Mouse (Mus musculus) Patski (cell line): ENCODE measurements at regions not wholly inside any gene's neighbourhood (a gene's known extent, or its start where the extent isn't known, plus 50 kb on each side); places are given as distances from the start of the nearest gene placed in this dataset.

Source experiments
- ATAC-seq: fragments of 100-300 bp; one replicate; pipeline ENCODE4 v1.8.0; 2021
- CTCF ChIA-PET: fragments of 350-600 bp; sonication (Branson Sonifier 250); formaldehyde crosslinking; loops from one replicate; lab custom pipeline; 2022; ENCODE audit warnings: inconsistent platforms; lab: Charles Lee
- POLR2A ChIA-PET: fragments of 350-600 bp; sonication (Branson Sonifier 250); formaldehyde crosslinking; loops from one replicate; lab custom pipeline; 2022; ENCODE audit warnings: antibody characterized with exemption, inconsistent platforms; lab: Charles Lee
- DNase-seq: peaks from one replicate; pipeline ENCODE4 v3.0.0-alpha.2; 2011; ENCODE audit warnings: low read depth, low spot score
- H3K27me3 ChIP-seq: fragments of 371-371 bp; one replicate; pipeline ENCODE4 v1.5.1; 2021
- CTCF ChIP-seq: fragments of 100-300 bp; IDR thresholded peaks from one replicate; pipeline ENCODE4 v1.5.1; 2021
- in situ Hi-C: fragments of 300-500 bp; cut with MboI; formaldehyde crosslinking; loops from 3 replicates; pipeline ENCODE4 v1.11.1; 2018; ENCODE audit warnings: low pct_unique_long_range_greater_than_20kb, mixed read lengths

DNA sequence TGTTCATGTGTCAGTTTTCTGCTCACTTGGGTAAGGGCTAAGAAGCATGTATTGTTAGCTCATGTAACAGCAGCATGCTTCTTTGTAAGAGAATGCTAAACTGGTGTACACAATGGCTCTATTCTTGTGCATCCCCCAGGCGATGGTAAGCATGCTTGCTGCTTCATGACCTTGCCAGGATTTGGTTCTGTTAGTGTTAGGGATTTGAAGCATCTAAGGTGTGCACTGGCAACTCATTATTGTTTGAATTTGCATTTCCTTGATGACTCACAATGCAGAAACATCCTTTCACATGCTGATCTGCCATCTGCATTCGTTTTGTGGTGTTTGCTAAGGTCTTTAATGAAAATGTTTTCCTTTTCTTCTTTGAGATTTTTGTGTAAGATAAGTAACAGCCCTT is 382.8 kb downstream of the Plekhb2 start:
- DNase-seq = no peak
- ChIA-PET POLR2A (no interaction called here), CTCF (interaction anchor here (0.9 to 2.9 kb wide), 2 partner anchors 10 to 153 kb away, joined by 3 to 13 read pairs; no protein-coding TSS in a partner anchor)
- in situ Hi-C loops = no loop called here
- no peaks in the 10 kb centered on the region for H3K27me3 ChIP-seq
- no peak for TF ChIP-seq CTCF
- ATAC-seq = no peak

DNA sequence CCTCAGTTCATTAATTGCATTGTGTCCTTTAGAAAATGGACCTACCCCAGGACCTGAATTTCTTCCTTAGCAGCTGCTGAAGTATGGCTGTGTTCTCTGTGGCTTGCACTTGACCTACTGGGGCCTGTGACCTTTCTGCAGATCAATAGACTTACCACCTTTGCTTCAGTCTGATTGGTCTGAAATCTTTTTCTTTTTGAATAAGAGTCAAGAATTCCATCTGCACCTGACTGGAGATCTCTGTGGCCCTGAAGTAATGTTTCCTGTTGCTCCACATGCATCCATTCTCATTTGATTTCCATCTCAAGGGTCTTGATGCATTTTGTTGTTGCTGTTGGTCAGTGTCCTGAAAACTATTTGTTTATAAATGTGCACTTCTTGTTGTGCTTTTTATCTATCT is 388.4 kb downstream of the Plekhb2 start:
- ATAC-seq = no peak
- peaks cover 5% of the 10 kb centered on the region for H3K27me3 ChIP-seq
- CTCF ChIA-PET = no interaction called here
- POLR2A ChIA-PET = no interaction called here
- in situ Hi-C loops = no loop called here
- DNase-seq = no peak
- no peak for TF ChIP-seq CTCF

GRCm38 (mm10) chr1:35242849-35243248 is 393.1 kb downstream of the Plekhb2 start:
- ChIA-PET CTCF (interaction anchor here (2.5 kb wide), 1 partner anchor 10 kb away, joined by 13 read pairs; no protein-coding TSS in a partner anchor), POLR2A (interaction anchor here (0.6 kb wide), 1 partner anchor 218 kb away, joined by 5 read pairs; no protein-coding TSS in a partner anchor)
- no peak for DNase-seq
- ATAC-seq = no peak
- TF ChIP-seq CTCF = no peak
- in situ Hi-C loops = no loop called here
- peaks cover 5% of the 10 kb centered on the region for H3K27me3 ChIP-seq

DNA sequence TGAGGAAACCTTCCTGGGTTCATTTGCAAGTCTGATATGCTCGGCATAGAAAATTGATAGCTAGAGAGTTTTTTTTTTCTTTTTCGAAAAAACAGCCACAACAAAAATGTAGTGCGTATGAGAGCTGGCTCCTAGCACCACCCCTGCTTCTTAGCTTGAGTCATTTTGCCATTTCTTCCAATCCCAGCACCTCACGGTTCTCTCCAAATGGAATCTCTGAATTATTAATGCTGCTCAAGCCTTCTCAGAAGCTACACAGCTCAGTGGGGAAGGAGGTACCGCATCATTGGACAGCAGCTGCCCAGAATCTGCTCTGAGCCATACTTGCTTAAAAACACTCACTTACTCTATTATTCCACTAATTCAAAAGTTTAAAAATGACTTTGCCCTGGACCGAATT is 393.6 kb downstream of the Plekhb2 start:
- peaks cover 5% of the 10 kb centered on the region for H3K27me3 ChIP-seq
- CTCF ChIA-PET = interaction anchor here (2.5 kb wide), 1 partner anchor 11 kb away, joined by 13 read pairs; no protein-coding TSS in a partner anchor
- POLR2A ChIA-PET = no interaction called here
- TF ChIP-seq CTCF = no peak
- in situ Hi-C loops = no loop called here
- DNase-seq = no peak
- ATAC-seq = no peak

DNA sequence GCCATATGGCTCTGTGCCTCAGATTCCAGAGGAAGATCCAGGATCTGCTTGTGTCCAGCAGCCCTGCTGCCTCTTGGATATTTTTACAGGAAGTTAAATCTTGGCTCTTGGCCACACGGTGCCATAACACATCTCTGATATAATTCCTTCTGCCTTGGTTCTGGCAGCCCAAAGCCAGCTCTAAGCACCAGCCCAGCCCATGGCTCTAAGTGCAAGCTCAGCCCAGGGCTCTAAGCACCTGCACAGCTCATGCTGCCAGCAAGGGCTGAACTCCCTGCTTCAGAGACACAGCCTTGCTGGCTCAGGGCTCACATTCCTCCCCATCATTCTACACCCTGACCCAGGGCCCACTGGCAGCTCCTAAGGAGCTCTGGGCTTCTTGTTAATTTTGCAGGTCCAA is 415.3 kb downstream of the Plekhb2 start:
- CTCF ChIA-PET = no interaction called here
- H3K27me3 ChIP-seq = no peaks in the 10 kb centered on the region
- in situ Hi-C loops = loop anchor here (10.0 kb wide), 1 partner anchor 230 kb away; no protein-coding TSS in a partner anchor
- POLR2A ChIA-PET = no interaction called here
- DNase-seq (no peak), ATAC-seq (no peak)
- no peak for TF ChIP-seq CTCF

DNA sequence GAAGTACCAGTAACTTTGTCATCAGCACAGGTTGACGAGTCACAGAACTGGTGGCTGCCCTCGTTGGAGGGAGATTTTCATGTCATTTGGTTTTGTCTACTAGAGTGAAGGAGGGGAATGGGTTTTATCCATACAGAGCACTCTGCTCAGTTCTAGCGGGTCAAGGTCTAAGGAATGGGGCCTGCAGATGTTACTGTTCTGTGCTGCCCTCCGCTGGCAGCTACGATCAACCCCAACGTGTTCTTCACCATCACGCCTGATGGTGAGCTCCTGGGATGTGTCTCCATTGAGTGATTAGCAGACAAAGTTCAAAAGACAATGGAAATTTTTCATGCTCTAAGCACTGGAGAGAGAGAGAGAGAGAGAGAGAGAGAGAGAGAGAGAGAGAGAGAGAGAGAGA is 416.9 kb downstream of the Plekhb2 start:
- no peak for ATAC-seq
- no peak for TF ChIP-seq CTCF
- no peaks in the 10 kb centered on the region for H3K27me3 ChIP-seq
- DNase-seq = no peak
- ChIA-PET CTCF (interaction anchor here (1.3 kb wide), 1 partner anchor 9 kb away, joined by 3 read pairs; no protein-coding TSS in a partner anchor), POLR2A (no interaction called here)
- in situ Hi-C loops = loop anchor here (10.0 kb wide), 1 partner anchor 232 kb away; no protein-coding TSS in a partner anchor

DNA sequence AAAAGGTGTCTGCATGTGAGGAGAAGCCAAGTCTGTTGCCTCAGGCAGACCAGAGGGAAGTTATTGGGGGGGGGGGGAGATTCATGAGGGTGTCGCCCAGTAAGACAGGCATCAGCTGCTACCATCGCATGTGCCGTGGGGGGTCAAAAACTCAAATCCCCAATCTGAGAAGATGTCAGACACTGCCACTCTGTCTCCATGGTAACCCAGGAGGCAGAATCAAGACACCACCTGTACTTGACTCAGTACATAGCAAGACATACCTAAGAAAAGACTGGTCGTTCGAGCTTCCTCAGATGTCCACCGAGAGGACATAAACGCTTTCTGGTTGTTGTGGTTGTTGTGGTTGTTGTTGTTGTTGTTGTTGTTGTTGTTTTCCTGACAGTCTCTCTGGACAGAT is 418.1 kb downstream of the Plekhb2 start:
- in situ Hi-C loops = loop anchor here (10.0 kb wide), 1 partner anchor 233 kb away; no protein-coding TSS in a partner anchor
- ChIA-PET POLR2A (no interaction called here), CTCF (no interaction called here)
- DNase-seq = no peak
- ATAC-seq = no peak
- H3K27me3 ChIP-seq = no peaks in the 10 kb centered on the region
- TF ChIP-seq CTCF = no peak

DNA sequence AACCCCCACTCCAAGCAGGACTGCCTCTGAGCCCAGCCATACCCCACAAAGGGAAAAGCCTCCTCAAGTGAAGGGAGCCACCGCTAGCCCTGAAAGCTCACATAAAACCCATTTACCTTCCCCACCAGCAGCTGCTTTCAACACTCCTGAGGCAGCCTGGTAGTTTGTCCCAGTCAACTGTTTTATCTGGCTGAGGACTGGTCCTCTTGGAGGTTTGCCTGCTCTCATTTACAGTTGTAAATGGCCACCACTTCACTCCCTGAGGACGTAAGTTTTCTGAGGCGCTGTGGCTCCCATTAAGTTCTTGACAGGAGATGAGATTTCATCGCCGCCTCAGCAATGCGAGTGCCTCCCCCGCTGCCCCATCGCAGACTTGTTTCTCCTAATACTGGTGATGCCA is 425.2 kb downstream of the Plekhb2 start:
- ATAC-seq = no peak
- POLR2A ChIA-PET = no interaction called here
- in situ Hi-C loops = no loop called here
- no peak for DNase-seq
- CTCF ChIA-PET = interaction anchor here (1.2 kb wide), 1 partner anchor 16 kb away, joined by 4 read pairs; no protein-coding TSS in a partner anchor
- TF ChIP-seq CTCF = no peak
- H3K27me3 ChIP-seq = no peaks in the 10 kb centered on the region
